Mouse (Mus musculus) ES-E14 (cell line): ENCODE data around the gene Agap3. TPM values are rescaled to one million over a fixed set of nuclear protein-coding genes. Genes with fewer than 3 reads are reported as not detected.

Source experiments
- DNase-seq: peaks from one replicate; pipeline ENCODE4 v3.0.0-alpha.2; 2013; ENCODE audit warnings: low read depth, low spot score
- H3K27ac ChIP-seq: 2 replicates; pipeline ENCODE4 v1.5.1; 2012; ENCODE audit warnings: low read depth, mild to moderate bottlenecking, low read length, moderate library complexity, mixed read lengths; ENCODE audit not compliant: poor library complexity, insufficient read depth, severe bottlenecking
- H3K36me3 ChIP-seq: 2 replicates; pipeline ENCODE4 v1.6.1; 2012; ENCODE audit warnings: mild to moderate bottlenecking, low read length, moderate library complexity, mixed read lengths; ENCODE audit not compliant: control insufficient read depth, poor library complexity, insufficient read depth, severe bottlenecking
- H3K4me1 ChIP-seq, 2 experiments: fragments of 150-350 bp in 1 of 2; sonication (generic) in 1 of 2; 2 replicates each; pipeline ENCODE4 v1.6.1; 2012; ENCODE audit warnings: low read length in 2 of 2, mild to moderate bottlenecking in 1 of 2, mixed read lengths in 1 of 2; ENCODE audit not compliant: control insufficient read depth in 2 of 2, insufficient read depth in 2 of 2, poor library complexity in 1 of 2
- H3K4me3 ChIP-seq, 2 experiments: fragments of 150-350 bp in 1 of 2; sonication (generic) in 1 of 2; 2 replicates each; pipeline ENCODE4 v1.5.1; 2012; ENCODE audit warnings: low read length in 2 of 2, low read depth in 1 of 2, mild to moderate bottlenecking in 1 of 2, mixed read lengths in 1 of 2; ENCODE audit not compliant: insufficient read depth in 1 of 2, poor library complexity in 1 of 2, severe bottlenecking in 1 of 2
- H3K9ac ChIP-seq: 2 replicates; pipeline ENCODE4 v1.6.1; 2012; ENCODE audit warnings: low read depth, mild to moderate bottlenecking, low read length, mixed read lengths; ENCODE audit not compliant: poor library complexity, insufficient read depth, severe bottlenecking
- H3K9me3 ChIP-seq: fragments of 150-350 bp; sonication (generic); 2 replicates; pipeline ENCODE4 v1.6.1; 2012; ENCODE audit warnings: low read depth, mild to moderate bottlenecking, low read length; ENCODE audit not compliant: control insufficient read depth, insufficient read depth
- CHD2 ChIP-seq: IDR thresholded peaks from 2 replicates; pipeline ENCODE4 v1.6.1; 2014; ENCODE audit warnings: mild to moderate bottlenecking, low read depth, low read length, inconsistent platforms
- HCFC1 ChIP-seq: IDR thresholded peaks from 2 replicates; pipeline ENCODE4 v1.6.1; 2012; ENCODE audit warnings: low read length, inconsistent platforms, borderline replicate concordance; ENCODE audit not compliant: insufficient read depth
- MAFK ChIP-seq: IDR thresholded peaks from 2 replicates; pipeline ENCODE4 v1.6.1; 2014; ENCODE audit warnings: mild to moderate bottlenecking, low read depth, low read length, inconsistent platforms; ENCODE audit not compliant: insufficient read depth
- ZC3H11A ChIP-seq: IDR thresholded peaks from 2 replicates; pipeline ENCODE4 v1.6.1; 2012; ENCODE audit warnings: low read depth, mild to moderate bottlenecking, inconsistent platforms, low read length, borderline replicate concordance
- ZNF384 ChIP-seq: IDR thresholded peaks from 2 replicates; pipeline ENCODE4 v1.6.1; 2012; ENCODE audit warnings: low read depth, low read length, inconsistent platforms
- in situ Hi-C, 2 experiments: fragments of 600-800 bp; cut with MboI; formaldehyde crosslinking; loops; one replicate each; pipeline ENCODE4 v1.15.1; 2025; ENCODE audit warnings: low sequenced_read_pairs in 2 of 2, inconsistent platforms in 1 of 2; ENCODE audit not compliant: unreplicated experiment in 2 of 2
- total RNA-seq: library from RNA; depleted of rRNA; stranded (reverse); fragments of 300-350 nt; gene quantifications from 2 replicates; pipeline ENCODE4 v1.2.3, GENCODE M21; 2012

Gene Agap3
- total RNA-seq, 1 experiment = 51.2 TPM

DNA sequence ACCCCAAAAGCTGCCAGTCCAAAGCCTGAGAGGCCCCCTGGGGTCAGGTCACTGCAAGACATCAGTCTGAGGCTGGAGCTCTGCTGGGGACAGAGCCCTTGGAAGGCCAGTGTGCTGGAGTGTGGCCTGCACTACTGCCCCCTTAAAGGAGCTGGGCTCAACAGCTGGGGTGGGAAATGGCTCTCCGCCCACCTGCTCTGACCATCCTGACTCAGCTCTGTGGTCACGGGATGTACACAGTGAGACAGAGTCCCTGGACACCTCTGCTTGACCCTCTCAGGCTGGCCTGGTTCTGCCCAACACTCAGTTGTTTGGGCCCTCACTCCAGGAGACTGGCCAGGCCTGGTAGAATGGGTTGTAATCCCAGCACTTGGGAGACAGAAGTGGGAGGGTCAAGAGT lies 42.5 kb upstream of the Agap3 start:
- DNase-seq = no peak
- no peak for TF ChIP-seq ZNF384
- TF ChIP-seq HCFC1 = no peak
- TF ChIP-seq MAFK = no peak
- TF ChIP-seq CHD2 = no peak
- TF ChIP-seq ZC3H11A = no peak
- Histone ChIP-seq H3K4me3 (no peak overlapping the region), H3K9me3 (no peaks in the 10 kb centered on the region), H3K9ac (no peak overlapping the region), H3K4me1 (peaks cover 0 to 3% of the 10 kb centered on the region in 2 experiments; a peak in 1 of 4 replicates), H3K27ac (no peak overlapping the region), H3K36me3 (peaks cover 6% of the 10 kb centered on the region; the same call in 1 of the 2 replicates)
- in situ Hi-C loops = no loop called here

DNA sequence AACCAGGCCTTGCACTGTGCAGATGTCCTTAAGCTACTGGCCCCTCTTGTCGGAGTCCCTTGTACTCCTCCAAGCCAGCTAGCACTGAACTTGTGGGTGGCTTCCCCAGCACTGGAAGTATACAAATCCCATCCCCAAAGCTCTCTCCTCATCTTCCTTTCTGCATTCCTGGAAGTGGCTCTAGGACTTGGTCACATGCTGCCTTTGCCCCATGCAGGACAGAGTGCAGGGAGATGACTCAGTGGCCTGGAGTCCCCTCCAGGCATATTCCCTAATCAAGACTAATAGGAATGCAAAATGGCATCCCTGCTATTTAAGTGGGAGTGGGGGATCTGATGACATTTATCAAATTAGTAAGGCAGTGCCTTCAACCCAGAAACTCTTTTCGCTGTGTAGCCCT lies 39.9 kb upstream of the Agap3 start:
- no peak for TF ChIP-seq CHD2
- TF ChIP-seq HCFC1 = no peak
- no peaks in the 10 kb centered on the region; a peak in 1 of 4 replicates for H3K4me1 ChIP-seq
- H3K9ac ChIP-seq = no peak overlapping the region
- no peak overlapping the region for H3K27ac ChIP-seq
- peaks cover 6% of the 10 kb centered on the region; the same call in 1 of the 2 replicates for H3K36me3 ChIP-seq
- in situ Hi-C loops = no loop called here
- no peak for DNase-seq
- no peaks in the 10 kb centered on the region for H3K9me3 ChIP-seq
- H3K4me3 ChIP-seq = no peak overlapping the region

DNA sequence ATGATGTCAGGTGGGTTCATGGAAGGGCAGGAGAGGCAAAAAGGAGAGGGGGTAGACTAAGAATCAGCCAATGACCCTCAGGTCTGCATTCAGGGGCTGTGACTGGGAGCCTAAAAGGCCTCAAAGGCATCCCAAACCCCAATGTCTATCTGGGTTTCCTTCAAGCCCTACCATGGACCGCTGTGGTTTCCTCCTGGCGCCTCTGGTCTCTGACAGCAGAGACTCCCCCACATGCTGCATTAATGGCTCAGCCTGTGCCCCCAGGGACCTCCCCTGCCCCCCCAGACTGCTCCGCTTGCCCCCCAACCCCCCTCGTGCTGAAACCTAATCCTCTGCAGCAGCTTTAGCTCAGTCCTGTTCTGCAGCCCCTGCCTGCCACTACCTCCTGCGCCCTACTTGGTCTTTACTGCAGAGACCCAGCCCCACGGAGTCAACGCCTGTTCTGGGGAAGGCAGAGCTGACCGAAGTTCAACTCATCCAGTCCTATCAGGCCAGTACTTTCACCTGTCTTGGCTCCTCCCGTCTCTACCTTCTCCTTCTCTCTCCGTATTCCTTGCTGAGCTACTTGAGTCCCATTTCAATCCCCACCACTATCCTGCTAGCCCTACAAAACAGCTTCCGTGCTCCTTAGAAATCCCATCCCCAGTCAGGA lies 38.8 kb upstream of the Agap3 start, which contains the start of gene Asic3:
Gene Asic3, plus strand, starts transcription at position 351 of the 652 bp plus-strand sequence.
- no peak within 1 kb of the TSS for H3K27ac ChIP-seq
- no peak for TF ChIP-seq HCFC1
- TF ChIP-seq MAFK = no peak
- no peak for TF ChIP-seq CHD2
- no peak for TF ChIP-seq ZC3H11A
- no peak for TF ChIP-seq ZNF384
- H3K9me3 ChIP-seq = no peaks in the 10 kb centered on the region
- H3K9ac ChIP-seq = peak within 1 kb of the TSS; percentile 2
- H3K4me3 ChIP-seq = peak within 1 kb of the TSS in 1 of 2 experiments; percentile 50; a peak in 2 of 4 replicates
- no peaks in the 10 kb centered on the region; a peak in 1 of 4 replicates for H3K4me1 ChIP-seq
- in situ Hi-C loops = no loop called here
- peaks cover 5% of the 10 kb centered on the region; the same call in 1 of the 2 replicates for H3K36me3 ChIP-seq
- DNase-seq = no peak

DNA sequence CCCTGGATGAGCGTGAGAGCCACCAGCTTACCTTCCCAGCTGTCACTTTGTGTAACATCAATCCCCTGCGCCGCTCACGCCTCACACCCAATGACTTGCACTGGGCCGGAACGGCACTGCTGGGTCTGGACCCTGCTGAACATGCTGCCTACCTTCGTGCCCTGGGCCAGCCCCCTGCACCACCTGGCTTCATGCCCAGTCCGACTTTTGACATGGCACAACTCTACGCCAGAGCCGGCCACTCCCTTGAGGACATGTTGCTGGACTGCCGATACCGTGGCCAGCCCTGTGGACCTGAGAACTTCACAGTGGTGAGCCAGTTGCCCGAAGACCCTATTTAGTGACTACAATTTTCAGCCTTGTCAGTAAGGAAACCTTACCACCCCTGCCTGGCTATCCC lies 38.0 kb upstream of the Agap3 start:
- Histone ChIP-seq H3K9me3 (no peaks in the 10 kb centered on the region), H3K4me3 (peak overlapping the region in 1 of 2 experiments; percentile 50; a peak in 2 of 4 replicates), H3K36me3 (peaks cover 2% of the 10 kb centered on the region; the same call in 1 of the 2 replicates), H3K9ac (peak overlapping the region; percentile 2; the same call in 1 of the 2 replicates), H3K4me1 (no peaks in the 10 kb centered on the region; a peak in 1 of 4 replicates), H3K27ac (no peak overlapping the region)
- no peak for TF ChIP-seq HCFC1
- TF ChIP-seq ZNF384 = no peak
- no peak for TF ChIP-seq MAFK
- no peak for TF ChIP-seq CHD2
- no peak for TF ChIP-seq ZC3H11A
- in situ Hi-C loops = no loop called here
- no peak for DNase-seq

DNA sequence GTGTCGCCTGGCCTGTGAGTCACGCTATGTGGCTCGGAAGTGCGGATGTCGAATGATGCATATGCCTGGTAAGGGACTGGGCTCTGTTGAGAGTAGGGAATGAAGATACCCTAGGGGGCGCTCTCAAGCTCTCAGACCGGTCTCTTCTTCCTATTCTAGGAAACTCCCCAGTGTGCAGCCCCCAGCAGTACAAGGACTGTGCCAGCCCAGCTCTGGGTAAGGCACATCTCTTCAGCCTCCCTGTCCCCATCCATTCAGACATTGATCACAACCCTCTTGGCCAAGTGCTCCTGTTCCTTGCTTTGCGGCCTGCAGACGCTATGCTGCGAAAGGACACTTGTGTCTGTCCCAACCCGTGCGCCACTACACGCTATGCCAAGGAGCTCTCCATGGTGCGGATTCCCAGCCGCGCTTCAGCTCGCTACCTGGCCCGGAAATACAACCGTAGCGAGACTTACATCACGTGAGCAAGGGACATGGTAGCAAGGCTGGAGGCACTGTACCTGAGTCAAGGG lies 35.7 kb upstream of the Agap3 start:
- peak; percentile 42; the same call in 1 of the 2 replicates for TF ChIP-seq HCFC1
- TF ChIP-seq ZNF384 = no peak
- TF ChIP-seq MAFK = no peak
- TF ChIP-seq ZC3H11A = no peak
- no peak for TF ChIP-seq CHD2
- Histone ChIP-seq H3K4me3 (peak overlapping the region in 1 of 2 experiments; percentile 60; a peak in 2 of 4 replicates), H3K9me3 (no peaks in the 10 kb centered on the region), H3K36me3 (peaks cover 6% of the 10 kb centered on the region; the same call in 1 of the 2 replicates), H3K4me1 (no peaks in the 10 kb centered on the region; a peak in 1 of 4 replicates), H3K27ac (no peak overlapping the region), H3K9ac (no peak overlapping the region)
- in situ Hi-C loops = loop anchor here in 1 of 2 experiments (5.0 kb wide), 1 partner anchor 36 kb away; the partner anchor contains the start of gene Agap3
- peak; percentile 79 for DNase-seq
